Mouse (Mus musculus) cerebellum, postnatal 4 days (tissue): ENCODE data around the gene Mmaa.

Source experiments
- DNase-seq, 2 experiments: peaks; one replicate each; pipeline ENCODE4 v3.0.0; 2022; ENCODE audit warnings: low spot score in 2 of 2, mixed read lengths in 1 of 2

Mmaa gene

DNA sequence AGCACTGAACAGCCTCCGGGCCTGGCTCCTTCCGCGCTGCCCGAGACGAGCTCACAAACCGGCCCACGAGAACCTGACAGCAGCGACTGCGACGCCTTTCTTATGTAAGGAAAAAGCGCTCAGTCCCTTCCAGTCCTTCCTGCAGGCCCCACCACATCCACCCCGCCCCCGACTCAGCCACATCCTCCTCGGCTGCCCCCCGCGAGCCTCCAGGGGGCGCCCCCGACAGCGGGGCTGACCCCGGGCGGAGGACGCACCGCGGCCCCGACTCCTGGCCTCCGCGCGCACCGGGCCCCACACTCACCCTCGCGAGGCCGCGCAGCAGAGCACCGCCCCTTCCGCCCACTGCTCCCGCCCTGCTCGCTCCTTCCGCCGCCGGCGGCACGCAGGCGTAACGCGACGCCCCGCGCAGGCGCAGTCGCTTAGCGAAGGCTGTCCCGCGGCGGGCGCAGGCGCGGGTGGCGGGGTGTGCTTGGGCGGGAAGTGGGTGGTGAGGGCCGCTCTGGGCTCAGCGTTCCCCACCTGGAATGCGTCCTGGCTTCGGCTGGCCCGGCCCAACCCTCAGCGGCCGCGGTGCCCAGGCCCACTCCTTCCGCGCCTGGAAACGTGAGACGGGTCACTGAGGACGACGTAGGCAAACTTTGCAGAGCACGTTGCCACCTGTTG, at the start of gene Mmaa:
Mmaa (minus strand) TSS at position 328 of the 666 bp plus-strand sequence.
- DNase-seq = peak; percentile 93 to 97

DNA sequence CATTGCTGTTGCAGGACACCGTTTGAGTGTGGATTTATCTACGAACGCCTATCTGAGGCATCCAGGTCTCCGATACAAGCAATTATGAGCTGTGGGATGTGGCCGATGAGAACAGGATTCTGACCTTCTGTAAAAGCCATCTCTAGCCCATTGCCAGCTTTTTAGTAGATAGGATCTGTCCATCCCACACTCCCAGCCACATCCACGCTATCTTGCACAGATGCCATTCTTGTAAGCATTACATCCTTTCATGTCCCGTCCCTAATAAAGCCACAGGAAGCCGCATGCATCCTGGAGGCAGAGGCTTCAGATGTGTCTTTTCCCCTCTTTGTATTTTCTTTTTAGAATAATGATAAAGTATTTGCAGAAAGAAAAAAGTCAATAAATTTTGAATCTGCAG, 46.5 kb upstream of the Mmaa start:
- no peak for DNase-seq

DNA sequence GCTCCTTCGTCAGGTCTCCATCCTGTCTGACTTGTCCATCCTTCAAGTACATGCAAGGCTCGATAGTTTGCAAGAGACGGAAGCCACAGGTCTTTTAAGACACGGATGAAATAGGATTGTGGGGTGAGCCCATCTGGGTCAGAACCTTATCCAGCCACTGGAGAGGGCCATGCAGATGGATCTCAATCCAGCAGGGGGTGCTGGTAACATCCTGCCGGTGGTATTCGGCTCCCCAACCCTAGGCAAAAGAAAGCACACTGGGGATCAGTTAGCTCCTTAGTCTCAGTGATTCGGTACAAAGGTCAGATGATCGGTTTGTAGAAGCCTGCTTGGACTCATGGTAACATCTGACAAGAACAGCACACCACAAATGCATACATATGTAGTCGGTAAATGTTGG, 44.8 kb upstream of the Mmaa start:
- DNase-seq = no peak

DNA sequence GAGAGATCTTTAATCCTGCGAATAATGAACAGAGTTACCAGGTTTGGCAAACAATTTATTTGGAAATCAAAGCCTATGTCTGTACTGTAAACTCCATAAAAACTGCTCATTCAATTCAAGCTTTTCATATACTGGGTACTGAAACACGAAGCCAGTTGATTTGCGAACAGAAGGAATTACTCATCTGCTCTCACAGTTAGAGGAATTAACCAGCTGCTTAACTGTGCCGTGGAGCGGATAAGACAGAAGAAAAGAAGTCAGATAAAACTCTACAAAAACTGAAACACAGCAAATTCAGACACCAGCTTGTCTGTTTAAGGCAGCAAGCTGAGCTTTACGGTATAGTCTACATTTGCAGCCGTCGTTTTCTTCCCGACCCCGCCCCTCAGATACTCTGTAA, 43.9 kb upstream of the Mmaa start:
- no peak for DNase-seq

DNA sequence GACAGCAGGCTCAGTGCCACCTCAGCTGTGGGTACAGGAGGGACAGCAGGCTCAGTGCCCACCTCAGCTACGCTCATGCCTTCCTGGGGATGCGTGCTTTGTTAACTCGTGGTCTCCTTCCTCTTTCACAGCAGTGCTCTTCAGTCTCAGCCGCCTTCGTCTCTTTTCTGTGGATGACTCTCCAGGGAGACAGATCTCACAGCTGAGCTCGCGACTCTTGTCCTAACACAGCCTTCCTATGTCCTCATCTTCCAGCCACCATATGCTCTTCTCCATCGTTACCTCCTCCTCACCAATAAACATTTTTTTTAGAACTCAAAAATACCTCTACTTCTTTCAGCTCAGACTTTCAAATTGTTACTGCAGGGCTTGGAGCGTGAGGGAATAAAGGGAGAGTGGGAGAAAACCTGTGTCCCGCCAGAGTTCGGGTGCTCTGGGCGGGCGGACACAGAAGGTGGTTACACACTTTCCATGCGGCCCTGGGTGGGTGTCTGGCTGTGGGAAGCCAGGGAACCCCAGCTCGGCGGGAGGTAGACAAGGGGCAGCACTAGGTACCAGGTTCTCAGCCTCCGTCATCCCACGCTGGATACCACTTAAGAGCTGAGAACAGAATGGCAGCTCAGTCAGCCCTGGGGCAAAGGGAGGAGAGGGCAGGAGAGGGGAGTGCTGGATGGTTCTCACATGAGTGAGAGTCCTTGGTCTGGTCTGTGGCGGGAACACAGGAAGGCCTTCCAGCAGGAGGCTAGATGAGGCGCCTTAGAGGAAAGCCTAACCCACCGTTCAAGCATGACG, 37.6 kb upstream of the Mmaa start:
- DNase-seq = no peak

DNA sequence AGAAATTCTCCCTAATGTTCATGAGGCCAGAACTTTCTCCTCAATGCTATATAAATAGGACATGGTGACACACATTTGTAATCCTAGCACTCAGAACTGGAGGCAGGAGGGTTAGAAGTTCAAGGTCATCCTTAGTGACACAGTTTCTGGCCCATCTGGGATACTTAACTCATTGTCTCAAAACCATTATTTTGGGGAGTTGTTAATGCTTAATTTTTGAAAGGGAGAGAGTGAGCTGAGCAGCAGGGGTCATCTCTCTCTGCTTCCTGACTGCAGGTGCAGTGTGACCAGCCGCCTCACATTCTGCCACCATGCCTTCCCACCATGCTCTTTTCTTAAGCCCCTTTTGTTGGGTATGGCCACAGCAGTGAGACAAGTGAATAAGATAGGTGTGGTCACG, 36.8 kb upstream of the Mmaa start:
- DNase-seq = no peak

DNA sequence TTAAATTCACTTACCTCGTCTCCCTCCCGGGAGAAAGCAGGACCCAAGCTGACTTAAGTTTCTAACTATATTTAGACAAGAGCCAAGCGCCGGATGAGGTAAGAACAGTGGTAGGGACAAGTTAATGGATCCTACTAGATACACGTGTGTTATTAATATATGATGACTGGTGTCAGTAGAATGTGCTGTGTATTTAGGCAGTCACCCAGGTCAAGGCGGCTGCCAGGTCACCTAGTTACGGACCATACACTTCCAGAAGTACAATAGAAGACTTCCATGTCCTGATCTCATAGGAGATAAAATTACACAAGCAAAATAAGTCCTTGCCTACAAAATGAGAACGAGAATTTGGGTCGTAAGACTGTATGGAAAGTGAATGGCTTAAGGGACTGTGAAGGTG, 36.3 kb upstream of the Mmaa start:
- no peak for DNase-seq

DNA sequence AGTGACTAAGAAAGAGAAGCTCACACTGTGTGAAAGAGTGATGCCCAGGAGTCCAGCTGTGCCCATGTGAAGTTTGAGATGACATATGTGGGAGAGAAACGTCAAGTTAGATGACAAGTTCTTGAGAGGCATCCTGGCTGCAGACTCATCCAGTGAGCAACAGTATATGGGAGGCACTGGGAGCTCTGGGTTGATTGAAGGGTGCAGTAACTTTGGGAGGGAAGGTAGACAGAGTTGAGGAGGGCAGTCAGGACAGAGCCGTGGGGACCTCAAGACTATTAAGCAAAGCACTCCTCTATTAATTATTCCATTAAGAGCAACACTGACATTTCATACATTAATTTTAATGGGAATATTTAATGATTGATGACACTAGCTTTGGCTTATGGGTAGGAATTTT, 35.0 kb upstream of the Mmaa start:
- DNase-seq = no peak

DNA sequence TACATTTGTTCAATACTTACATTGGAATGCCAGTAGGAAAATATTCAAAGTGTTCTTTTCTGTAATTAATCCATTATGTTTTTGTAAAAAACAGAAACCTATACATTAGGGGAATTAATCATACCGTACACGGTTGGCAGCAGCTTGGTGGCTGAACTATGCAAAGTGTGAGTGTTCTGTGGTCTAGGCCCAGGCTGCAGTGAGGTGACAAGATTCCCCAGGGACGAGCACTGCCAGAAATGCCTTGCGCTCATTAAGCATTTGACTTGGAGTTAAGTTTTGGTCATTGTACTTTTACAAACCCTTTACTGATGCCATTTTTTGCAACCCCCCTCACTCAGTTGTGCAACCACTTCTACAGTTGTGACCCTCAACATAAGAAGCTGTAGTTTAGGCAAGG, 34.4 kb upstream of the Mmaa start:
- no peak for DNase-seq

DNA sequence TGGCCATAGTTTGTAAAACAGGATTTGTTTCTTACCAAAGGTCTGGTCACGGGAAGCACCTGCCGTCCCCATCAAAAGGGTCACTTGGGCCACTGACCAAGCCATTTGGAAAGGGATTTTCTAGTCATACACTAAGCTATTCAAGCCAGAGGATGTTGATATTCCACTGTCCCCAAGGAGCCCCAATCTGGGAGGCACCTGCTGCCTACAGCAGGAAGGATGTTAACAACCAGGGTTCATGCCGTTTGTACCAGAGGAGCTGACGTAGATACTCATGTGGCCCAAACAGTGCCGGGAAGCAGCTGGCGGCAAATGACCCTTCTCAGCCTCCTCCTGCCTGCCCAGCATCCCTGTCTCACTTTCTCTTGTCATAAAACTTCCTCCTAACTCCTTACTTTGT, 30.8 kb upstream of the Mmaa start:
- DNase-seq = no peak

DNA sequence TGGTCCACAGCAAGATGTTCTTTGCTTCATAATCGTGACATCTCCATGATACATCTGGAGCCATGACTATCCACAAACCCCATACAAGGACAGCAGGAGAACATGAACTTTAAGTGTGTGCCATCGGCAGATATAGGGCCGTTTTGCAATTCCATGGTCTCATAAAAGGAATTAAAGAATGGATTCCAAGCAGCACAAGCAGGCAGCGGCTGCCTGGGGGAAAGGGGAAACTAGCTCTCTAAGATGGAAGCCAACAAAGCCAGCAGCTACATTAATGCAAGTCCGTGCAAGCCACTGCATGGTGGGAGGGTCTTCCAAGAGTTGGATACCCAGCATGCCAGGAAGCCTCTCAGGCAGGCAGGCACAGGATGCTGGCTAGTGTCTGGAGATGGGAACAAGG, 30.2 kb upstream of the Mmaa start:
- DNase-seq = no peak

DNA sequence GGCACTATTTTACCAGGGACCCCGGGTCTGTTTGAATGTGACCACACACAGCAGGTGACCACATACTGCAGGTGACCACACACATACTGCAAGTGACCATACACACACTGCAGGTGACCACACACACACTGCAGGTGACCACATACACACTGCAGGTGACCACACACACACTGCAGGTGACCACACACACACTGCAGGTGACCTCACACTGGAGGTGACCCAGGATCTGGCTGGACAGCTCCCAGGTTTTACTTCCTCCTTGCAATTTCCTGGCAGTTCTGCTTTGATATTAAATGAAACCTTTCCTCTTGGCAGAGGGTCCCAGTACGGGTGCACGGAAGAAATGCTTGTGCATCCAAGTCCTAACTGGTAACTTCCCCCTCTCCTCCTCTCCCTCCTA, 29.3 kb upstream of the Mmaa start:
- no peak for DNase-seq

DNA sequence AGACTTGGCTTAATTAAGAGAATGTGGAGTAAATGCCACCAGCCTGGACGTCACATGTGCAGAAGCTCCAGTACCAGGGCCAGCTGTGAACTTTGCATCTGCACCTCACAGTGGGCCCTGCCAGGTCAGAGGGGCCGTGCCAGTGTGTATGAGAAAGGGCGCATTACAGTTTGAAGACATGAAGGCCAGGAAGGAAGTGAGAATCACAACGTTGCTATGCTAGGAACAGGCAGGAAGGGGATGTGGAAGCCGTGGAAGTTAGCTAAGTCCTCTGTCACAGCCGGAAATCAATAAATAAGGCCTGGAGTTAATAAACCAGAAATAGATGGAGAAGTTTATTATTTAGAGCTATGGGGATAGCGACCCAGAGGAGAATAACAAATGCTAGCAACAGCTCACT, 28.4 kb upstream of the Mmaa start:
- no peak for DNase-seq

DNA sequence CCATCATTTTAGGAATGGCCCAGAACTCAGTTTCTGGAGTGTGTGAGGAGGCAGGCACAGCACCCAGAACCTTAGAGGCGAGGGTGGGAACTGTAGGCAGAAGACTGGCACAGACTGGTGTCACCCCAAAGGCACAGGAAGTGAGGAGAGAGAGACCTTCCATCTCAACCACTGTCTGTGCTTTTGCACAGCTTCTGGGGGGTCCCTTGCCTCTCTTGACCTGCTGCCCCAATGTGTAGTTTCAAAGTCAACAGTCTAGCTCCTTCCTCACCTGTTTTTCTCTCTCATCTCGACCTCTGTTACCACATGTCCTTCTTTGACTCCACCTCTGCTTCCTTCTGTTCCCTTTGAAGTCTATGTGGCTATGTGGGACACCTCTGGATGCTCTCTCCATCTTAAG, 16.1 kb upstream of the Mmaa start:
- no peak for DNase-seq

DNA sequence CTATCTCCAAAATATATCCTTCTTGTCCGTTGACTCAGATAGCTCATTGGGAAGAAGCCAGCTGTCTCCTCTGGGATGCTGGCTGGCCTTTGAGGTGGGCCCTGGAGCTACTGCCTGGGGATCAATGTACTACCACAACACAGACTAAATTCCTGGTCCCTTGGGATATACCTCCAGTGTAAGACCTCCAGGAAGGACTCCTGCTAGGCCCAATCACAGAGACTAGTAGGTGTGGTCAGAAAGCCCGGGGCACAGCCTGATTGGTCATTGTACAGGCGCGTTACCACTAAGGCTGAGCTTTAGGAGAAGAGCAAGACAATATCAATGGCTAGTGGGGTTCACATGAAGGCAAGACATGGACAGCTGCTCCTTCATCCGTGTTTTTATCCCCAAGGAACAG, 11.2 kb upstream of the Mmaa start:
- DNase-seq = no peak

DNA sequence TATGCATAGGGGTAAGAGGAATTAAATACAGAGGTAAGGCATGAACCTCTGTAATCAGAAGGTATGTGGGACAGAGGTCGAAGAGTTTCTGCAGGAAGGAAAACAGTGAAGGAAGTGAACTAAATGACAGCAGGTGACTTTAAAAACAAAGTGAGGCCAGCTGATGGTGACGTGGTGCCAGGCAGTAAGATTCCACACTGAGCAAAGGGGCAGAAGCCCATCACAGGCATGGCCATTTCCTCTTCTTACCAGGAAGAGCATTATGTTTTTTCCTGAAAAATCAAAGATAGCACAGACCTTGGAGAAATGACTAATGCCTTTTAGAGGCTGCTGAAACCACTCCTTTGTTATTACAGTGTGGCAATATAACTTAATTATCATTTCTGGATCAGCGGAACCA, 6.8 kb upstream of the Mmaa start:
- DNase-seq = no peak

DNA sequence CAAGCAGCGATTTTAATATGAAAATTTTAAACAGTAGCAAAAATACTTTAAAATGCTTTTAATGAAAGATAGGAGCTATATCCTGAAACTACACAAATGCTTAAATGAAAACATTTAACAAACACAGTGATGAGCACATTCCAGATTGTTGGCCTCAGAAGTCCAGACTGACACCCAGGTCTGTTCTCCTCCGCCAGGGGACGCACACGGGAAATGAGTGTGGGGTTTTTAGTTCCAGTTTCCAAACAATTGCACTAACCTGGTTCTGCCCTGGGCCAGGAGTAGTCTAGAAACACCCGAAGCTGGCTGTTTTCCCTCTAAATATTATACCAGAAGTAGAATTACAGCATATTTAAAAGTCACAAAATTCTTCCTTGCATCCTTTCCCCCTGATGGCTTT, 5.0 kb upstream of the Mmaa start:
- no peak for DNase-seq

DNA sequence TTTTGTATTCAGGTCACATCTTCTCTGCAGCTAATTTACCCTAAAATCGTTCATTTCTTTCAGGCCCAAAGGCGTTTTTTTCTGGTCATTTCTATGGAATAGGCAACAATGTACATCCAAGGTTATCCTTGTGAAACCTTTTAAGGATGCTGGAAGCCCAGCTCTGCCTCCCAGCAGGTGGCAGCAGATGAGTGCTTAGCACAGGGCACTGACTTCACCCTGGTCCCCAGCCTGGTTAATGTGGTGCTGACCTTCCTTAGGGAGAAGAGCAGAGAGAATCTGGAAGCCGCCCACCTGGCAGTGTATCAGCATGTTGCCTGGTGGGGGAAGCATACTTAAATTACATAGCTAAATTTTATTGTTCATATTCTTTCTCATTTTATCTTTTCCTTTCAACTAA, 3.0 kb upstream of the Mmaa start:
- DNase-seq = peak; percentile 31 to 61

DNA sequence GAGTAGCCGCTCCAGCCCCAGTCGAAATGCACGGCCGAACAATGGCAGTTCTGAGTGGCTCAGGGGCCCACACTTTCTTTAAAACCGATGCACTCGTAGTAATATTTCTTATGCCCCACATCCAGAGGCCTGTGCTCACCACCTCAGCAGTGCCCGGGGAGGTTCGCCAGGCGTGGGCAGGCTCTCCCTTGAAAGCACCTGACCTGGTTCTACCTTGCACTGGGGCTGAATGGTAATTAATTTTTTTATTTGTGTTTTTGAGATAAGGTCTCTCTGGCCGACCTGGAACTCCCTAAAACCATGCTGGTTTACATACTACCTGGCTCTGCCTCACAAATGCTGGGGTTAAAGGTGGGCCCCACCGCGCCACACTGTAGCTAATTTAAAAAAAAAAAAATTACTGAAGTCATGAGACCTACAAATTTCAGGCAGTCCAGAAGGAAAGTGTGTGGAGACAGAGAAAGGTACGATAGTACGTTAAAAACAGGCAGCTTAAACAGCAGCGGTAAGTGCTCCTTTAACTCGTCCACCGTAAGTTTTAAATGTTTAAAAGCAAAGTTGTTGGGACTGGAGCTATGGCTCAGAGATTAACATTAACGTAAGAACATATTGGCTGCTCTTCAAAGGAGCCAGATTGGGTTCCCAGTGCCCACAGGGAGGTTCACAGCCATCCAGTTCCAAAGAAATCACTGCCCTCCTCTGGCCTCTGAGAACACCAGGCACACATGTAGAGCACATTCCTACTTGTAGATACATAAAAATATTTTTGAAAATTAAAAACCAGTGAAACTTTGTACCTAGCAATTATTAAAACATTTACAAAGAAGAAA, 754 bp upstream of the Mmaa start:
- DNase-seq = no peak

DNA sequence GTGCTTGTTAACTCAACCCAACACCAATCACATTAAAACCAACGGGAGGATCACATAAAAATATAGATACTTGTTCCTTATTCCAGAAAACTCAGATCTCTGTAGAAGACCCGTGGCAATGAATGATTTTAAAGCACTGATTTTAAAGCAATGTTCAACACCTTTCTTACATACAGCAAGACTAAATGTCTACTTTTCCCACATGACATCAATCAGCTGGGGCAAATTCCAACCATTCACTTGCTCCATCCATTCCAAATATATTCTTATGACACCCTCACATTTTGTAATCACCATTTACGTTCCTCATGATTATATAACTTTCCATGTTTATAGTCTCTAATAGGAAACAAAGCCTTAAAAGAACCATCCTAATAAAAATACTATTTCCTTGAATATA, 896 bp downstream of the Mmaa start:
- DNase-seq = no peak

DNA sequence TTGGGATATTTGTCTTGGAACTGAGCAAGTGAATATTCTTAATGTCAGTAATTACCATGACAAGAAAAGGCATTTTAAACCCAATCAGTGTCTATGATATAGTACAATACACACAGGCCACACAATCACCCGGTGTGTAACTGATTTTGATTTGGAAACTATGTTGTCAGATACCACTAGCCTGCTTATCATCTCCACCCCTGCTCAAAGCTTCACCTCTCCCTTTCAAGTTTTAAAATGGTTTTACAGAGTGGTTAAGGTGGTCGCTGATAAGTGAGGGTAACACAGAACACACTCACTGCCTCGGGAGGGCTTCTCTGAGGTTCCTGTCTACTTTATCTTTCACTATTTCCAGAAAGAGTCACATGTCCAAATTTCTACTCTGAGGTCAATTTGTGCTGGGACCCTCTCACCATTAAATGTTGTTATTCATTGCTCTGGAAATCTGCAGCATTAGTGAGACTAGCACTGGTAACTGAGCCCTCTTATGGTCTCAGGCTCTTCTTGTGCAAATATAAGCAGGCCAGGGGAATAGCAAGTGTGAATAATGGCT, 1.9 kb downstream of the Mmaa start:
- no peak for DNase-seq

DNA sequence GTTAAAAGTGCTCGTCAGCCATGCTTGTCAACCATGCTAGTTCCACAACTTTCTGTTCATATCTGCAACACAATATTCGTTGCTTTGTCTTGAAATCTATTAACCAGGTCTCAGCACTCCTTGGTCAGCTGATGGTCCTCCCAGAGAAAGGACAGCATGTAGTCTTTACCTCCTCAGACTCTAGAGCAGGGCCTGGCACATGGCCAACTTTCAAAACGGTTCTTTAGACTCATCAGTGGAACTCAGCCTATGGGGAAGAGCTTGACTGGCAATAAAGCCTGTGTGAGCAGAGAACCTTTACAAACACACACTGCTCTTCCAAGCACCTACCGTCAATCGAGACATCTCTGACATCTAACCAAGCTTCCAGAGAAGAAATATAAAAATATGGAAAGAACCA, 5.1 kb downstream of the Mmaa start:
- DNase-seq = no peak

DNA sequence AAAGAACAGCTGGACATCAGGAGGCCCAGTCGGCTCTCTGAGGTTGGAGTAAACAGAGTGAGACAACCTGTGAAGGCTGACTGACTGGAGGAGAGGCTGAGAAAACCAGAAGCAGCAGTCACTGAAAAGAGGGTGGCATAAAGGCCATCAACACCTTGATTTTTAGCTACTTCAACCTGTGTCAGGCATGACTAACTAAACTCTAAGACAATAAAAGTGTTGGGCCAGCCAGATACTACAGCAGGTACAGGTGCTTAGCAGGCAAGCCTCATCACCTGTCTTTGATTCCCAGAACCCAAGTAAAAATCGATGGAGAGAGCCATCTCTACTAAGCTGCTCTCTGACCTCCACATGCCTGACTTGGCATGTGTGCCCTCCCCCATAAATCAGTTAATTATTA, 6.1 kb downstream of the Mmaa start:
- DNase-seq = no peak
